Mouse (Mus musculus): ENCODE results near the gene Slc30a10. TPM values are rescaled to one million over a fixed set of nuclear protein-coding genes. Genes with fewer than 3 reads are reported as not detected.

Slc30a10 gene
- total and polyA plus RNA-seq, 3 experiments = not detected

GRCm38 (mm10) chr1:185460096-185460495 is 5.4 kb downstream of the Slc30a10 start:
- Histone ChIP-seq H3K36me3 (replicated peaks in 1 of 2; ENCODE audit: control insufficient read depth in 1 of 2, insufficient read depth in 1 of 2, low read length in 1 of 2) (no peaks in the 10 kb centered on the region), H3K27ac (ENCODE audit: insufficient read depth, low read depth) (no peak overlapping the region), H3K4me1 (ENCODE audit: control insufficient read depth in 1 of 2, insufficient read depth in 2 of 2) (peaks cover 4% of the 10 kb centered on the region in 2 experiments; a peak in 2 of 4 replicates), H3K4me3 (replicated peaks in 1 of 3; ENCODE audit: low read depth in 2 of 3, low read length in 2 of 3, poor library complexity in 1 of 3) (no peak overlapping the region), H3K79me2 (replicated peaks; ENCODE audit: control insufficient read depth, extremely low read depth, insufficient read depth, poor library complexity, severe bottlenecking) (no peaks in the 10 kb centered on the region), H3K27me3 (replicated peaks) (no peaks in the 10 kb centered on the region), H3K4me2 (ENCODE audit: insufficient read depth, low read depth, poor library complexity, severe bottlenecking) (no peak overlapping the region), H3K9ac (ENCODE audit: insufficient read depth, low read depth) (no peak overlapping the region), H3K9me3 (replicated peaks; ENCODE audit: low read length) (no peaks in the 10 kb centered on the region)
- no peak for DNase-seq (ENCODE audit: extremely low read depth)
- TF ChIP-seq EP300 (IDR thresholded peaks at IDR 0.05; ENCODE audit: low read length) (no peak), BHLHE40 (IDR thresholded peaks at IDR 0.05; ENCODE audit: low read depth, low read length) (no peak), MEF2A (IDR thresholded peaks at IDR 0.05; ENCODE audit: borderline replicate concordance, low read depth, low read length) (no peak)
- dilution Hi-C loops (cut with MboI; ENCODE audit: extremely low pct_ligation_motif_present, extremely low pct_unique_long_range_greater_than_20kb, low sequenced_read_pairs) (no loop called here), in situ Hi-C loops (cut with MboI; ENCODE audit: low pct_ligation_motif_present, low pct_unique_long_range_greater_than_20kb, low sequenced_read_pairs) (no loop called here)

- no peak for DNase-seq (ENCODE audit: extremely low read depth)
- Histone ChIP-seq H3K36me3 (replicated peaks in 1 of 2; ENCODE audit: control insufficient read depth in 1 of 2, insufficient read depth in 1 of 2, low read length in 1 of 2) (no peaks in the 10 kb centered on the region), H3K27me3 (replicated peaks) (no peaks in the 10 kb centered on the region), H3K4me2 (ENCODE audit: insufficient read depth, low read depth, poor library complexity, severe bottlenecking) (no peak overlapping the region), H3K4me3 (replicated peaks in 1 of 3; ENCODE audit: low read depth in 2 of 3, low read length in 2 of 3, poor library complexity in 1 of 3) (no peak overlapping the region), H3K79me2 (replicated peaks; ENCODE audit: control insufficient read depth, extremely low read depth, insufficient read depth, poor library complexity, severe bottlenecking) (no peaks in the 10 kb centered on the region), H3K27ac (ENCODE audit: insufficient read depth, low read depth) (no peak overlapping the region), H3K9ac (ENCODE audit: insufficient read depth, low read depth) (no peak overlapping the region), H3K9me3 (replicated peaks; ENCODE audit: low read length) (no peaks in the 10 kb centered on the region), H3K4me1 (ENCODE audit: control insufficient read depth in 1 of 2, insufficient read depth in 2 of 2) (peaks cover 4% of the 10 kb centered on the region in 2 experiments; a peak in 2 of 4 replicates)
- TF ChIP-seq KAT2A (IDR thresholded peaks at IDR 0.05; ENCODE audit: insufficient replicate concordance, low read length) = no peak
- TF ChIP-seq USF1 (IDR thresholded peaks at IDR 0.05; ENCODE audit: low read depth, low read length) = no peak
- TF ChIP-seq EP300 (IDR thresholded peaks at IDR 0.05; ENCODE audit: low read length) = no peak
- no peak for TF ChIP-seq CHD2 (IDR thresholded peaks at IDR 0.05; ENCODE audit: low read length)
- no peak for TF ChIP-seq TCF12 (IDR thresholded peaks at IDR 0.05; ENCODE audit: low read depth, low read length)
- no peak for TF ChIP-seq PAX5 (IDR thresholded peaks at IDR 0.05; ENCODE audit: low read length)
- no peak for TF ChIP-seq USF2 (conservative IDR thresholded peaks at IDR 0.05; ENCODE audit: low read depth, low read length)
- no peak for TF ChIP-seq CTCF (conservative IDR thresholded peaks at IDR 0.05 in 1 of 2, IDR thresholded peaks at IDR 0.05 in 1 of 2; ENCODE audit: low read depth in 2 of 2, low read length in 2 of 2)
- TF ChIP-seq UBTF (IDR thresholded peaks at IDR 0.05; ENCODE audit: low read depth, low read length) = no peak
- TF ChIP-seq ETS1 (conservative IDR thresholded peaks at IDR 0.05; ENCODE audit: low read depth, low read length) = no peak
- no peak for TF ChIP-seq IRF4 (IDR thresholded peaks at IDR 0.05; ENCODE audit: low read depth, low read length)
- TF ChIP-seq SMC3 (IDR thresholded peaks at IDR 0.05; ENCODE audit: low read depth, low read length) = no peak
- TF ChIP-seq CHD1 (IDR thresholded peaks at IDR 0.05; ENCODE audit: low read depth, low read length) = no peak
- no peak for TF ChIP-seq POLR2A (IDR thresholded peaks at IDR 0.05; ENCODE audit: low read depth, low read length)
- no peak for TF ChIP-seq MAFK (IDR thresholded peaks at IDR 0.05; ENCODE audit: insufficient replicate concordance, low read length)
- dilution Hi-C loops (cut with MboI; ENCODE audit: extremely low pct_ligation_motif_present, extremely low pct_unique_long_range_greater_than_20kb, low sequenced_read_pairs) (no loop called here), in situ Hi-C loops (cut with MboI; ENCODE audit: low pct_ligation_motif_present, low pct_unique_long_range_greater_than_20kb, low sequenced_read_pairs) (no loop called here)
Measured at GRCm38 (mm10) chr1:185462889-185463288, 8.2 kb downstream of the Slc30a10 start.
